14 mouse cellular contexts compared by ENCODE assay signal in the genomic region with DNA sequence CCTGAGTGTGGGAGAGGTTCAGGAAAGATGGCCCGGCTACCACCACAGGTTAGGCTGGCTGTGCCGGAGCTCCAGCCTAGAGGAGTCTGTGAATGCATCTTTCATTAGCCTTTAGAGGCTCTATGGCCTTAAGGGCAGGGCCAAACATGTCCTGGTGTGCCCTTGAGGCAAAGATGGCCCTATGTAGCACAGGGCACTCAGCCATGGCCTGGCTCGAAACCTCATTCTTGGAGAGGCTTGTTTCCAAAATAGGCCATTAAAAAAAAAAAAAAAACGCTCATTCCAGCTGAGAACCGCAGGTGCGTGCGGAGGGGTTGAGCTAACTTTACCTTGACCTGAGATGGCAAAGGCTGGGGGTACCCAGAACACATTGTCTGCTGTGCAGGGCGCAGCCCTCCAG. TPM values are rescaled to one million over a fixed set of nuclear protein-coding genes. Genes with fewer than 3 reads are reported as not detected.
"Had no signal": no experiment of that assay in that cellular context is flagged by ENCODE, and none has a peak within 500 bp of the region (broad histone marks: within the 10 kb centered on the region; RNA-seq: fewer than 3 reads in every experiment).

No protein-coding gene starts in this region.

- H3K9ac ChIP-seq: liver, embryonic 14.5 days; neural tube, embryonic 13.5 days; stomach, embryonic 15.5 days had no signal

- DNase-seq: kidney, adult 11 months; kidney, adult 9 months; kidney, postnatal 10 days; lung, adult 18-20 months; midbrain, embryonic 14.5 days; right cerebral cortex, postnatal 14 days; thymus, adult 2 months; thymus, postnatal 25 days had no signal

- H3K27me3 ChIP-seq: neural tube, embryonic 13.5 days; stomach, embryonic 15.5 days had no signal

- H3K4me3 ChIP-seq: layer of hippocampus, adult 2 months; neural tube, embryonic 13.5 days; stomach, embryonic 15.5 days had no signal

- H3K9me3 ChIP-seq: neural tube, embryonic 13.5 days; stomach, embryonic 15.5 days had no signal

- H3K4me2 ChIP-seq: neural tube, embryonic 13.5 days; stomach, embryonic 15.5 days had no signal

- H3K27ac ChIP-seq: layer of hippocampus, adult 2 months; liver, embryonic 14.5 days; neural tube, embryonic 13.5 days; stomach, embryonic 15.5 days had no signal

RNA-seq across cellular contexts. Expression of a gene that starts 8.6 kb away (rescaled TPM):
- total RNA-seq: liver, adult 2 months; megakaryocyte-erythroid progenitor cell, adult 5-6 weeks had no signal
